Mouse (Mus musculus): ENCODE results near the gene Wipf1.

- TF ChIP-seq CTCF (IDR thresholded peaks at IDR 0.05; ENCODE audit: borderline replicate concordance, insufficient read depth, low read length), result no peak
- TF ChIP-seq POLR2A (IDR thresholded peaks at IDR 0.05; ENCODE audit: low read depth, low read length), result no peak
Observed at GRCm38 (mm10) chr2:73513204-73513749, 16.3 kb downstream of the Wipf1 start.
